Mouse (Mus musculus): ENCODE data around the gene 4930564D02Rik.
A peak's percentile ranks its signal among the peaks of the same experiment; 100 is the strongest.

The 4930564D02Rik gene

DNA sequence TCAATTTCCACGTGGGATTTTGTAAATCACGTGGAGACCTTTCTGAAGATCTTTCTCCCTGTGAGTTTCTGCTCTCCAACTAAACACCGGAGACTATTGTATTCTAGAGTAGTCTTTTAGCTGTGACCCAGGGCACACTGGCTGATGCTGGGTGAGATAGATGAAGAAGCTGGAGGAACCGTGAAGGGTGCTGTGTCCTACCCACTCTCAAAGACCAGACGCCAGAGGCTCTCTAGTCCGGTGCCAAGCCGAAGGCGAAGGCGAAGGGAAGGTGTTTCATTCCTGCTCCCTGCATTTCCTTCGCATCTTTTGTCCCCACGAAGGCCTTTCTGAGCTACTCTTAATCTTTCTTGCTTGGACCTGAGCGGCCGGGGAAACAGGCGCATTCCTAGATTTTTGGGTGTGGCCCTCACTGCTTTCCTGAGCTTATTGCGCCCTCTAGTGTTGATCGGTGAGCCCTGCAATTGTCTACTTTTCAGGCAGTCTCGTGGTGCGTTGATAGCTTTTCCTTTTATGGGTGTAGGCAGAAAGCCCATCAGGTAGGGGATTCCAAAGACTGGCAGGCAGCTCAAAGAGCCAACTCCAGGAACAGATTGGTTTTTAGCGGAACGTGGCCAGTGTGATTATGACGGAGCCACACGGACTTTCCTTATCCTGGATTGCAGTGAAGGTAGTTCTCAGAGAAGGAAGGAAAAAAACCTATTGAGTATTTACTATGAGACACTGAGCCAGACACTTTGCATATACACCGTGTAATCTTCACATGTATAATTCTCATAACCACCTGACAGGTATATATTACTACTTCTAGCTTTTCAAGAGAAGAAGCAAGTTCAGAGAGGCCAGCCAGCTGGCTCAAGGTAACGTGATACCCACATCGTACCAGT lies 7.8 kb upstream of the 4930564D02Rik start:
- peak; percentile 80 for DNase-seq

DNA sequence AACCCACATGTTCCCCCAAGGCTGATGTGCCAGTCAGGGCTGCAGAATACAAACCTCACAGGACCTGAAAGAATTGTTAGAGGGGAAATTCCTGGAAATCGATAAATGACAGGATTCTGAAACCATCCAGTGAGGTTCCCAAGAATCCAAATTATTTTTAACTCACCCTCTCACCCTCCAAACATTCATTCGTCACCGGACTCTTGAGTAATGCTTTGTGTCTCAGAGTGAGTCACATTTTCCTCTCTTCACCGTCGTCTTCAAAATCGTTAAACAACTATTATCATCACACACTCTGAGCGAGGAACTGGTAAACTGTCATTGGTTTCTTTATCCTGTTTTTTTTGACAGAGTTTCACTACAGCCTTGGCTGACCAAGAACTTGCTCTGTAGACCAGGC lies 6.7 kb upstream of the 4930564D02Rik start:
- no peak for DNase-seq

DNA sequence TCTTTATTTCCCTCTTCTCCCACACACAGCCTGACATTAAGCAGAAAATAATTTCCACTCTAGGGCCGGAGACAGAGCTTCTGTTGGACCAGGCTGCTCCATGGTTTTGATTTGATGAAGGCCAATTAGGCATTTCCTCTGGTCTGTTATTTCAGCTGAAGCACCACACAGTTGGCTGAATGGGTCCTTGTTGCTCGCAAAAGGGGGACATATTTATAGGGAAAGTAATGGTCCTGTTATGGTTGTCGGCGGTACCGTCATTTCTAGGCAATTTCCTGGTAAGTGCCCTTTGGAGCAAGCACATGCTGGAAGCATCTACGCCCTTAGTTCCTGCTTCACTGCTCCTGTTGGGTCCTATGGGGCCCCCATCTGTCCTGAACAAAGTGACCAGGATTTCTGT lies 5.7 kb upstream of the 4930564D02Rik start:
- no peak for DNase-seq

DNA sequence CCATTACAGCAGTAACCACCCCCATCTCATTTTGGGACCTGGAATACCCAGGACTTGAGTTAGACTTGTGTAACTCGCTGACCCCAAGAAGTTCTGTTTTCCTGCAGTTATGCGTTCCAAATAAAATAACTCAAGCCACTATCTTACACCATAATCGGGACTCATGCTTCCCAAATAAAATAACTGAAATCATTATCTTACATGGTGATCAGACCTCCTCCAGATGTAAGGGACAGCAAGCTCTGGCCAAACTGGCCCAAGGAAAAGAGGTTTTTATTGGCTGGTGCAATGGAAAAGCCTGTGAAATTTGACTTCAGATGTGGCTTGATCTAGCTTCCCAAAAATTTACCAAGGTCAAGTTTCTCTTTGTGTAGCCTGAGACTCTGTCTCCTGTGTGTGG lies 5.1 kb upstream of the 4930564D02Rik start:
- DNase-seq = no peak

DNA sequence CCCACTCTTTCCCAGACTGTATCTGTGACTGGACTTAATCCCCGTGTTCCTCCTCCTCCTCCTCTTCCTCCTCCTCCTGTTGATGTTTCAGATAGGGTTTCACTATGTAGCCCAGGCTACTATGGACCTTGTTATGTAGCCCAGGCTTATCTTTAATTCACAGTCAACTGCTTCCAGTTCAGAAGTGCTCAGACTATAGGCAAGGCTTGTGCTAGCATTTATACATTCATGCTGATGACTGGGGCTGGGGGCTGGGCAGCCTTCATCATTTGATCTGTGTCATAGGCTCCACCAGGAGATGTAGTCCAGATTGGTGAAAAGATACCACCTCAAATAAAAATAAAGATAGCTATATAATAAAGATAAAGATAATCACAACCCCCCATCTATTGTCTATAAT lies 4.7 kb upstream of the 4930564D02Rik start:
- no peak for DNase-seq

DNA sequence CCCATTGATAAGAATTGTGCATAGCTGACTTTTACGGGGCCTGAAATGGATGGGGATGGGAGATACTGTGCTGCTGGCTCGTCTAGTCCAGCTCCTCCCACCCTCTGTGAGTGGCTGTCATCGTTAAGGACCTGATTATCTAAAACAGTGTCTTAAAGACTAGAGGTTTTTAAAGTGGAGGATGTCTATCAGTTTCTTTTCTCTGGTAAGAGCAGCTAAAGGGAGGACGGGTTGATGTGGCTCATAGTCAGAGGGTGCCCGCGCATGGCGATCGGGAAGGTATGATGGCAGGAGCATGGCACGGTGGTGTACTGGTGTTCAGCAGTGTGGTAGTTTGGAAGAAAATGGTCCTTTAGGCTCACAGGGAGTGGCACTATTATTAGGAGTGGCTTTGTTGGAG lies 4.0 kb upstream of the 4930564D02Rik start:
- no peak for DNase-seq

DNA sequence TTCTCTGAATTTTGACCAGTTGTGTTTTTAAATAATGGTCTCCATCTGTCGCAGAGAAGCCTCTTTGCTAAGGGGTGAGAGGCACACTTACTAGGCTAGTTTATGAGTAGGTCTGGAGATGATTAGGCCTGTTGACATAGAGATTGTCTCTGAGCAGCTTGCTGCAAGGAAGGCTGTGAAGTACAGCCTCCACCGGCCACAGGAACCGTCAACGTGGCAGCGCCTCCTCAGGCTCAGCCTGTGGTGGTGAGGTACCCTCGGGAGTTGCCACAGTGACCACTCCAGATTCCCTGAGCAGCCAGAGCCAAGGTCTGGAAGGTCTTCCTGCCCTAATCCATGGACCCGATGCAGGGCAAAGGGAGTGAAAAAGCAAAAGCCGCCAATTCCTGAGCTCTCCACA lies 3.9 kb downstream of the 4930564D02Rik start:
- DNase-seq = no peak

DNA sequence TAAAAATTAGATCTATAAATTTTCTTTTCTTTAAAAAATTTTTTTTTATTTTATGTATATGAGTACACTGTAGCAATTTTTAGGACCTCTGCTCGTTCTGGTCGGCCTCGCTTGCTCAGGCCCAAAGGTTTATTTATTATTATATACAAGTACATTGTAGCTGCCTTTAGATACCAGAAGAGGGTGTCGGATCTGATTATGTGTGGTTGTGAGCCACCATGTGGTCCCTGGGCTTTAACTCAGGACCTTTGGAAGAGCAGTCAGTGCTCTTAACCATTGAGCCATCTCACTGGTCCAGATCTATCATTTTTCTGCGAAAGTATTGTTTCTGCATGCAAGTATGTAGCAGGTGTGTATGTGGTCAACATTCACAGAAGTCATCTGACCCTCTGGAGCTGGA lies 4.6 kb downstream of the 4930564D02Rik start:
- no peak for DNase-seq

DNA sequence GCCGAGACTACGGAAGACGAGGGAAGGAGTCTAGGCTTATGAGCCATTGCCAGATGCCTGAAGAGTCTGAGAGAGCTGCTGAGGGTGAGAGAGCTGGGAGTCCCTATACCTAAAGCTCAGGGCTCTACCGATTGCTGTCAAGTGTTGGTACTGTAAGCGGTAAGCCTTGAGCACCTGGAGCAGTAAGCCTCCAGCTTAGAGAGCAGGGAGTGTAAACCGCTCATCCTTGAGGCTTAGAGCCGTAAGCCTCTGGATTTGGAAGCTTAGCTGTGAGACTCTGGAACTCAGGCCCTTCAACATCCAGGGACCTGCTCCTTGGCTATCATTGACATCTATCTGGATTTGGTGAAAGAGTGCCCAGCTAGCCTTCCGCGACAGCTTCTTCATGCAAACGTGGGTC lies 5.9 kb downstream of the 4930564D02Rik start:
- no peak for DNase-seq

DNA sequence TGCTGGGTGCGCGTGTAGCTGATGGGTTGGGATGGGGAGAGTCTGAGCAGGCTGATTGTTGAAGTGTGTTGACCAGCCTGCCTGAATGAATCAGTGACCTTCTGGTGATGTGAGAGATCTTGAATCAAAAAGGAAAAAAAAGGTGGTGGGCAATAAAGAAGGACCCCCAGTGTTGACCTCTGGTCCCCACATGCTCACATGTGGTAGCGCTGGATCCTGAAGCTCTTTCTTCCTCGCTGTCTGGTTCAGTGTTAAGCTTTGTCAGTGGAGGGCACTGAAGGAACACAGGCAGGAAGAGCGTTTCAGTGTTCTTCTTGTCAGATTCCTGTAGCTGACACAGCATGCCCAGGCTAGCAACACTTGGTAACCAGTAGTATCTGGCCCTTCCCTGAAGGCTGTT lies 9.2 kb downstream of the 4930564D02Rik start:
- no peak for DNase-seq

DNA sequence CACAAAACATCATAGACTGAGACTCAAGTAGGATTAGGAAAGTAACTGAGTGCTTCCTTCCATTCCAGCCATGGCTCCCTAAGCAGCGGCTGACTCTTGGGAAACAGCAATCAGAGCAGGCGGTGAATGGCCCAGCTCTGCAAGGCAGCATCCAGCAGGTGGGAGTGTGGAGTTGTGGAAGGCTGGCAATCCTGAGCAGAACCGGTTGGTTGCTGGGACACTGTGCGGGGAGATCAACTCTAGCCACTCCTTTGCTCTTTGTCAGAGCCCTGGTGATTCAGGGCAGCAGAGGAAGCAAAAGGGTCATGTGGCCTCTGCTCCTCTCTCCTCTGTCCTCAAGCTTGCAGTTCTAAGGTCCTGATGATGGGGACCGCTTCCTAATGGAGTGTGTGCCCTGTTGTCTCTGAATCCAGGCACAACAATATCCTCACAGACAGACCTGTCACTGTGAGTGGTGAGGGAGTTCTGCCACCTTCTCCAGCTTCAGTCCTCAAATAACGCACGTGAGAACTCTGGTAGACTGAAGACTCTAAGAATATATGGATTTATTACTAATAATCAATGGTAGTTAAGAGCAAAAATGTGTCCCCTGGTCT lies 11.7 kb downstream of the 4930564D02Rik start:
- peak; percentile 64 for DNase-seq

DNA sequence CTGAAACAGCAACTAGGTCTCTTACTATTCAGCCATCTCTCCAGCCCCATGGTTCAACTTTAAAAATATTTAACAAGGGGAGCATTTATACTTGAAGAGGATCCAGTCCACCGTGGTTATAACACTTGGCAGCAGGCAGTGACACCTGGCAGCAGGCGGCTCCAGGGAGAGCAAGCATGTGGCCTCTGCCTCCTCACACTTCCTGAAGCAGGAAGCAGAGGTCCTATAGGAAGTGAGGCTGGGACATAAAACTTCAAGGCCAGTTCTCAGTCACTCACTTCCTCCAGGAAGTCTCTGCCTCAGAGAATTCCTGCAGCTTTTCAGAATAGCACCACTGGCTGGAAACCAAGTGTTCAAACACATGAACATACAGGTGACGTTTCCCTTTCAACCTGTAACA lies 20.7 kb downstream of the 4930564D02Rik start:
- no peak for DNase-seq

DNA sequence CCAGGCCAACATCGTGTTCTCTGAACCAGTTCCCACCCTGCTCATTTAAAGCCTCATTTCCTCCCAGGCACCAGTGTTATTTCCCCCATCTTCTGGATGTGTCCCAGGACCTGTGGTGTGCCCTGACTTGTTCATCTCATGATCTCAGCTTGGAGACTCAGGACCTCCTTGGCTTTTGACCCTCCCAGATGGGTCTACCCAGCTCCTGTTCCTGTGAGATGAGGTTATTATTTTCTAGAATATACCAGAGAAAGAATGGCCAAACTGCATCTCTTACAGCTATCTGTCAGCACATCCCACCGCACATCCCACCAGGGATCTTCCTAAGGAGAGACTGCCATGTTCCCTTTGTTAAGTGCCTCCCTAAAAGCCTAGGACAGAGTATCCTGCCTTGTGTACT lies 22.0 kb downstream of the 4930564D02Rik start:
- DNase-seq = no peak

DNA sequence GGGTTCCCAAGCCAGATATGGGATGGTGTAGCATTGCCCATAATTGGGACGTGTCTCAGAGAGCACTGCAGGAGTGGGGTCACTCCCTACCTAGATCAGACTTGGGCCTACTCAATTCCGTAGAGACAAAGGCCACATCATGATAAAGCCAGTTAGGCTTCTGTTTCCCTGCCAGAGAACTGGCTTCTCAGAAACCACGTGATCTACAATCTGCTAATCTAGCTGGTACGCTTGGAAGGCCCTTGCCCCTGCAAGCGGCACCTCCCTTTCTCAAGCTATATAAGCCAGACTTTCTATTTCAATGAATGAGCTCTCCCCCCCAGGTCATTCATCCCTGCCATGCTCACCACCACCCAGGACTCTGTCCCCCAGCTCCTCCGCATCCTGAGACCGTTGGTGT lies 23.5 kb downstream of the 4930564D02Rik start:
- DNase-seq = no peak

DNA sequence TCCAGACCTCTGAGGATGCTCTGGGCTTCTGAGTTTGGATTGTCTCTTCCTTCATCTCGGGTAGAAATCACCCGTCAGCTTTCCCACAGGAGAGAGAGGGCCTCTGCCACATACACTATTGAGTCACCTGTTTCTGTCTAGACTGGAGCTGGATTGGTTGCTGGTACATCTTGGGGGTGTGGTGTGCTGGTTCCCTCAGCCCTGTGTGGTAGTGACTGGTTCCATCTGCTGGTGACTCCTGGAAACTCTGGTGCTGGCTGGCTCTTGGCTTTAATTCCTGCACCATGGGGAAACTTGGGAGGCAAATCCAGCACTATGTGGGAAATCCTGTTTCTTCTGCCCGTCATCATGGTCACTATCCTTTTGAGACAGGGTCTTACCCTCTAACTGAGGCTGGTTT lies 24.3 kb downstream of the 4930564D02Rik start:
- DNase-seq = no peak

DNA sequence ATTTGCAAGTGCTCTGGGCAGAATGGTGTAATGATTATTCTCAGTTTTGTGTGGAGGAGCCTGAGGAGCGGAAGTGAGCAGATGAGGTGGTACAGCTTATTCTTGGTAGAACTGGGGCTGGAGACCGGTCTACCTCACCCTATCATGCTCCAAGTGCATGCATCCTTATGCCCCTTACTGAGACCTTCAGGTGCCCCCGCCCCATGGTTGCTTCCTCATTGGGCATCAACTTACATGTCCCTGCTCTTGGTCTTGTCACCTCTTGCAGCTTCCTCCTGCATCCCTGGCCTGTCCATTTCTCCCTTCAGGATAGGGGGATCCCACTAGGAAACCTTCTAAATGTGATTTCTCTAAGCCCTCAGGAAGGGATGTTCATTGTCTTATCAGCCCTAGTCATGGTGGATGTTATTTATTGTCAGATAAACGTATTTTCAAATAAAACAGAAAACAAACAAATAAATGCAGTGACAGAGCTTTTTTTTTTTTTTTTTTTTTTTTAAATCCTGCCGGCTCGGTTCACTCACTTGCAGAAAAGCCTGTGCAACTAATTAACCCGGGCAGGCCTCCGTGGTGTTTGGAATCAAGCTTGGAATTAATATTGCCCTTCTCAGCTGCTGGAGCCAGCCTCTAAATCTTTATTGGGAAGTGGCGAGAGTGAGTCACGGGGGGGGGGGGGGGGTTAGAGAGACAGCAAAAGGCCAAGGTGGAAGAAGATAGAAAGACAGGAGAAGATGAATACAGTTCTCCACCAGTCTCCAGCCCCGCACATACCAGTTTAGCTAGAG lies 26.3 kb downstream of the 4930564D02Rik start:
- DNase-seq = no peak

DNA sequence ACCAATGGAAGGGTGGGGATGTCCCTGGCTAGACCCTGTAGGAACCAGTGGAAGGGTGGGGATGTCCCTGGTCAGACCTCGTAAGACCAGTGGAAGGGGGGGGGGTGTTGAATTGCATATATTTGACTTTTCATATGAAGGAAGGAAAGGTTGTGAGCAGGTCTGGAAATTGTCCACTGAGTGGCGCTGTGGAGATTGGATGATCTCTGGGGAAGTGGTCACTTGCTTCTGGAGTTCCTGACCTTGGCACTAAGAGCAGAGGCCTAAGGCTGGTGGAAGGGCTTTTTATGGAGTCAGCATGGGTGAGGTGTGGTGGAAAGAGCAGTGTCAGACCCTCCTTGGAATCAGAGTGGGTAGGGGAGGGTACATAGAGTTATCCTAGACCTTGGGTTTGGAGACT lies 27.8 kb downstream of the 4930564D02Rik start:
- DNase-seq = no peak

DNA sequence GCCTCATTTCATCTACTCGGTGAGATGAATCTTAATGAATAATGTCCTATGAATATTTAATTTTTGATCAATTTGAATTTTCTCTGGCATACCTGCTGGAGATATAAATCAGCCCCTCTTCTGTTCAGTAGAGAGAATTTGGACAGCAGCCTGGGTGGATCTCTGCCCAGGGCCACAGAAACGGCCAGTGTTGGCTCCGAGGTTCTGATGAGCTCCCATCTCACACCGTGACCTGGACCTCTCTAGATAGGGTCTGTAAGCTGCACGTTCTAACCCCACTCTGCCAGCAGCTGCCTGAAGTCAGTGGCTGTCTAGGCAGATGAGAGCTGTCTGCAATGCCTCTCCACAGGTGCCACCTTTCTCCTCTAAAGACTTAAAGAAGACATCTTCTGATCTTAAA lies 28.4 kb downstream of the 4930564D02Rik start:
- no peak for DNase-seq

DNA sequence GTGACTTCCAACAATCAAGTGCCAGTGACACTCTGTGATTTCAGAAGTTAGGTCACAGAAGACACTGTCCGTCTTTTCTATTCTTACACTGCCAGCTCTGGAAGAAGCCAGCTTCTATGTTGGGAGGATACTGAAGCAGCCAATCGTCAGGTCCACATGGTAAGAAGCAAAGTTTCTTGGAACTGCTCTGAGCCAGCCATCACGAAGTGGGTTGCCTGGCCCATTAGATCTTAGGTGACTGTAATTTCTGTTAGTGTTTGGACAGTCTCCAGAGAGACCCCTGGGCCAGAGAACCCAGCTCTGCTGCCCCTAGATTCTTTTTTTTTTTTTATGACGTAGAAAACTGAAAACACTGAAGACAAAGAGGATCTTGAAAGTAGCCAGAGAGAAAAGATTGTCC lies 30.9 kb downstream of the 4930564D02Rik start:
- DNase-seq = no peak

DNA sequence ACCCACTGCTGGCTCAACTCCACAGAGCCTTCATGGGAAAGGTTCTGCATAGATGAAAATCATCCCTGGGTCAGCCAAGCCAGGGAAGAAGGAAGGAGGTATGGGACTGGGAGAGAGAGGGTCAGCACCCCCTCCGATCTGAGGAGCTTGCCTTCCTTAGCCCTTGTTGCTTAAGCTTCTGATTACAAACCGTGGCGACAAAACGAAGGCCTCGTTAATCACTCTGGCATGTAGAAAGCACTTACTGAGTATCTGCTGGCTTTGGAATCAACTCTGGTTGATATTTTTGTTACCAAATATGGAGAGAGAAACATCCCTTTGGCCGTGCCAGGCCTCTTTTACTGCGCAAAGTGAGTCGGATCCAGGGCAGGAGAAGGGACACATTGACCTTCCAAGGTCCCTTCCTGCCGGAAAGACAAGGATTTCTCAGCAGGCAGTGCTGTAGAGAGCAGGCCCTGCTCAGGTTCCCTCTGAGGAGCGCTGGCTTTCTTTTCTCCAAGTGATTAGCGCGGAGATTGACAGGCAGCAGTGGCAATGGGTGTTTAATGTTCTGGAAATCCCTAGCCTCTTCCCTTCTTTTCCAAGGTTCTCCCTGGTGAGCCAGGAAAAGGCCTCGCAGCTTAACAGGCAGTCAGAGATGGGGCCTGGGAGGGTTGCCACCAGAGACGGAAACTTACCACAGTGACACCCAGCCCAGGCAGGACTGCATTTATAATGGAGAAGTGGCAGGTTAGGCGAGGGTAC lies 33.1 kb downstream of the 4930564D02Rik start:
- DNase-seq = no peak

DNA sequence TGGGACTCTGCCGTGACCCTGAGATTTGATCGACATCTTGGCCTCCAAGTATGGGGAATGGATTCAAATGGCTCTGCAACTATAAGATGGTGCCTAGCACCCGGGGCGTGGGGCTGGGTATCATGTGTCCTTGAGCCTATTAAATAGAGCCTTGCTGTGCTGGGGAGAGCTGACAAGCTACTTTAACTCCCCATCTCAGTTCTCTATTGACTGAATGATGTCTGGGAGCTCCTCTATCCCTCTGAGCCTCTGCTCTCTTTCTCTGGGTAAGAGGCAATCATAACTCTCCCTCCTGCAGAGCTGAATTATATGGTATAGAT lies 33.6 kb downstream of the 4930564D02Rik start:
- no peak for DNase-seq

DNA sequence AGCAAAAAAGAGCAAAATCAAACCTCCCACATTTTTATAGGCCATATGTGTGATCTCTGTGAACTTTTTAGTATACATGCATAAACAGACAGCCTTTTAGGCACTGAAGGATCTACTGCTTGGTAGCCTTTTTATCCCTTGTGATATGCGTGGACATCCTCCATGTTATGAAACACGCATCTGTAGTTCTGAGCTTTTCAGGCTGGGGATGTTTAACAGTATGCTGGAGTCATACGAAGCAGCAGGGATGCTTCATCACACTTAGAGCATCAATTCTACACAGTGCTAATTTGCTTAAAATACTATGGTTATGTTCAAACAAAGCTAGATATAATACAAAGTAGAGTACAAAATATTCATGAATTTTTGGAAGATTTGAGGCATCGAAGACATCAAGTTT lies 39.2 kb downstream of the 4930564D02Rik start:
- DNase-seq = no peak

DNA sequence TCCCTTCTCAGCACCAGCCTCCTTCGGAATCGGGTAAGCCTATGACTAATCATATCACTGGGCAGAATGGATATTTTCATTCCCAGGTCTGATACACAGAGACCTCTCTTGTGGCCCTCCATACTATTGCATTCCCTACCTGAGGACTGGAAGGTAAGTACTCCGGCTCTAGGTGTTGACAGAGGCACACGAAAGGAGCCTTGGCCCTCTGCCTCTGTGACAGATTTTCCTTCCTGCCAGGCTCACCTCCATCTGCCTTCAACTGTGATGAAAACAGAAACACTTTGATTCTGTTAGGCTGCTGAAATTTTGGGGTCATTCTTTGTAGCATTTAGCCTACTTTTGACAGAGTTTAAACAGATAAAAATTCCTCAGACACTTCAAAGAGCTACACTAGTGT lies 47.2 kb downstream of the 4930564D02Rik start:
- peak; percentile 79 for DNase-seq

Data from cerebellum, adult 9-11 months (tissue).